Mouse (Mus musculus): ENCODE measurements at regions not wholly inside any gene's neighbourhood (a gene's known extent, or its start where the extent isn't known, plus 50 kb on each side); places are given as distances from the start of the nearest gene placed in this dataset.

GRCm38 (mm10) chr5:74925769-74926168 is 118.8 kb downstream of the Chic2 start:
- Histone ChIP-seq H3K4me3 (replicated peaks; ENCODE audit: low read length) (no peak overlapping the region), H3K4me1 (replicated peaks; ENCODE audit: control insufficient read depth, insufficient read depth, low read length) (no peaks in the 10 kb centered on the region), H3K9ac (replicated peaks; ENCODE audit: low read depth, low read length) (no peak overlapping the region), H3K27me3 (replicated peaks; ENCODE audit: control insufficient read depth, insufficient read depth, low read length) (no peaks in the 10 kb centered on the region), H3K36me3 (ENCODE audit: control insufficient read depth, insufficient read depth) (no peaks in the 10 kb centered on the region), H3K4me2 (ENCODE audit: low read length) (no peak overlapping the region), H3K9me3 (ENCODE audit: control insufficient read depth, low read length) (no peaks in the 10 kb centered on the region), H3K27ac (ENCODE audit: low read length) (no peak overlapping the region)
- no peak for ATAC-seq
- 94% methylated on average over 10 of the region's 10 CpGs for WGBS

- Histone ChIP-seq H3K36me3 (ENCODE audit: control insufficient read depth, insufficient read depth) (no peaks in the 10 kb centered on the region), H3K27me3 (replicated peaks; ENCODE audit: control insufficient read depth, insufficient read depth, low read length) (no peaks in the 10 kb centered on the region), H3K9me3 (ENCODE audit: control insufficient read depth, low read length) (no peaks in the 10 kb centered on the region), H3K4me1 (replicated peaks; ENCODE audit: control insufficient read depth, insufficient read depth, low read length) (no peaks in the 10 kb centered on the region), H3K4me2 (ENCODE audit: low read length) (no peak overlapping the region), H3K9ac (replicated peaks; ENCODE audit: low read depth, low read length) (no peak overlapping the region), H3K4me3 (replicated peaks; ENCODE audit: low read length) (no peak overlapping the region), H3K27ac (ENCODE audit: low read length) (no peak overlapping the region)
- ATAC-seq: no peak
- 77% methylated on average over 4 of the region's 4 CpGs for WGBS
Observed at GRCm38 (mm10) chr5:74924031-74924533, 120.5 kb downstream of the Chic2 start.

GRCm38 (mm10) chr5:74923337-74923736 is 121.2 kb downstream of the Chic2 start:
- 73% methylated on average over 2 of the region's 2 CpGs for WGBS
- Histone ChIP-seq H3K36me3 (ENCODE audit: control insufficient read depth, insufficient read depth) (no peaks in the 10 kb centered on the region), H3K4me1 (replicated peaks; ENCODE audit: control insufficient read depth, insufficient read depth, low read length) (no peaks in the 10 kb centered on the region), H3K9me3 (ENCODE audit: control insufficient read depth, low read length) (no peaks in the 10 kb centered on the region), H3K27ac (ENCODE audit: low read length) (no peak overlapping the region), H3K4me3 (replicated peaks; ENCODE audit: low read length) (no peak overlapping the region), H3K4me2 (ENCODE audit: low read length) (no peak overlapping the region), H3K9ac (replicated peaks; ENCODE audit: low read depth, low read length) (no peak overlapping the region), H3K27me3 (replicated peaks; ENCODE audit: control insufficient read depth, insufficient read depth, low read length) (no peaks in the 10 kb centered on the region)
- no peak for ATAC-seq

GRCm38 (mm10) chr5:74922881-74923280 is 121.7 kb downstream of the Chic2 start:
- Histone ChIP-seq H3K36me3 (ENCODE audit: control insufficient read depth, insufficient read depth) (no peaks in the 10 kb centered on the region), H3K4me1 (replicated peaks; ENCODE audit: control insufficient read depth, insufficient read depth, low read length) (no peaks in the 10 kb centered on the region), H3K27ac (ENCODE audit: low read length) (no peak overlapping the region), H3K9me3 (ENCODE audit: control insufficient read depth, low read length) (no peaks in the 10 kb centered on the region), H3K4me2 (ENCODE audit: low read length) (no peak overlapping the region), H3K4me3 (replicated peaks; ENCODE audit: low read length) (no peak overlapping the region), H3K9ac (replicated peaks; ENCODE audit: low read depth, low read length) (no peak overlapping the region), H3K27me3 (replicated peaks; ENCODE audit: control insufficient read depth, insufficient read depth, low read length) (no peaks in the 10 kb centered on the region)
- ATAC-seq: no peak
- WGBS: 84% methylated on average over 6 of the region's 6 CpGs

GRCm38 (mm10) chr5:74920939-74921338 is 123.6 kb downstream of the Chic2 start:
- 69% methylated on average over 2 of the region's 2 CpGs for WGBS
- no peak overlapping the region for H3K27ac ChIP-seq (ENCODE audit: low read length)
- no peaks in the 10 kb centered on the region for H3K9me3 ChIP-seq (ENCODE audit: control insufficient read depth, low read length)
- H3K4me1 ChIP-seq (replicated peaks; ENCODE audit: control insufficient read depth, insufficient read depth, low read length): no peaks in the 10 kb centered on the region
- ATAC-seq: no peak
- no peaks in the 10 kb centered on the region for H3K27me3 ChIP-seq (replicated peaks; ENCODE audit: control insufficient read depth, insufficient read depth, low read length)
- no peak overlapping the region for H3K4me2 ChIP-seq (ENCODE audit: low read length)
- H3K36me3 ChIP-seq (ENCODE audit: control insufficient read depth, insufficient read depth): no peaks in the 10 kb centered on the region
- H3K4me3 ChIP-seq (replicated peaks; ENCODE audit: low read length): no peak overlapping the region
- H3K9ac ChIP-seq (replicated peaks; ENCODE audit: low read depth, low read length): no peak overlapping the region

GRCm38 (mm10) chr5:74920490-74920889 is 124.1 kb downstream of the Chic2 start:
- H3K27me3 ChIP-seq (replicated peaks; ENCODE audit: control insufficient read depth, insufficient read depth, low read length): no peaks in the 10 kb centered on the region

GRCm38 (mm10) chr5:74905504-74906061 is 139.0 kb downstream of the Chic2 start:
- ATAC-seq: no peak

More at GRCm38 (mm10) chr5:74920490-74920889, 124.1 kb downstream of the Chic2 start:
- Histone ChIP-seq H3K4me2 (ENCODE audit: low read length) (no peak overlapping the region), H3K4me3 (replicated peaks; ENCODE audit: low read length) (no peak overlapping the region), H3K4me1 (replicated peaks; ENCODE audit: control insufficient read depth, insufficient read depth, low read length) (no peaks in the 10 kb centered on the region), H3K9ac (replicated peaks; ENCODE audit: low read depth, low read length) (no peak overlapping the region), H3K27ac (ENCODE audit: low read length) (no peak overlapping the region), H3K9me3 (ENCODE audit: control insufficient read depth, low read length) (no peaks in the 10 kb centered on the region), H3K36me3 (ENCODE audit: control insufficient read depth, insufficient read depth) (no peaks in the 10 kb centered on the region)
- WGBS: 71% methylated on average over 5 of the region's 5 CpGs
- no peak for ATAC-seq

GRCm38 (mm10) chr5:74904927-74905503 is 139.6 kb downstream of the Chic2 start:
- Histone ChIP-seq H3K9me3 (ENCODE audit: control insufficient read depth, low read length) (0 out of 2 replicates have a peak, but pooled peaks cover 2% of the 10 kb centered on the region), H3K4me1 (replicated peaks; ENCODE audit: control insufficient read depth, insufficient read depth, low read length) (no peaks in the 10 kb centered on the region), H3K9ac (replicated peaks; ENCODE audit: low read depth, low read length) (no peak overlapping the region), H3K27ac (ENCODE audit: low read length) (no peak overlapping the region), H3K4me3 (replicated peaks; ENCODE audit: low read length) (no peak overlapping the region), H3K27me3 (replicated peaks; ENCODE audit: control insufficient read depth, insufficient read depth, low read length) (no peaks in the 10 kb centered on the region), H3K36me3 (ENCODE audit: control insufficient read depth, insufficient read depth) (no peaks in the 10 kb centered on the region), H3K4me2 (ENCODE audit: low read length) (no peak overlapping the region)
- ATAC-seq: no peak
- 67% methylated on average over 7 of the region's 7 CpGs for WGBS

More at GRCm38 (mm10) chr5:74905504-74906061, 139.0 kb downstream of the Chic2 start:
- no peak overlapping the region for H3K4me2 ChIP-seq (ENCODE audit: low read length)
- 0 out of 2 replicates have a peak, but pooled peaks cover 2% of the 10 kb centered on the region for H3K9me3 ChIP-seq (ENCODE audit: control insufficient read depth, low read length)
- H3K9ac ChIP-seq (replicated peaks; ENCODE audit: low read depth, low read length): no peak overlapping the region
- WGBS: 74% methylated on average over 7 of the region's 7 CpGs
- H3K4me1 ChIP-seq (replicated peaks; ENCODE audit: control insufficient read depth, insufficient read depth, low read length): no peaks in the 10 kb centered on the region
- no peak overlapping the region for H3K4me3 ChIP-seq (replicated peaks; ENCODE audit: low read length)
- H3K36me3 ChIP-seq (ENCODE audit: control insufficient read depth, insufficient read depth): no peaks in the 10 kb centered on the region
- no peaks in the 10 kb centered on the region for H3K27me3 ChIP-seq (replicated peaks; ENCODE audit: control insufficient read depth, insufficient read depth, low read length)
- no peak overlapping the region for H3K27ac ChIP-seq (ENCODE audit: low read length)

- Histone ChIP-seq H3K4me1 (replicated peaks; ENCODE audit: control insufficient read depth, insufficient read depth, low read length) (no peaks in the 10 kb centered on the region), H3K9ac (replicated peaks; ENCODE audit: low read depth, low read length) (no peak overlapping the region), H3K9me3 (ENCODE audit: control insufficient read depth, low read length) (0 out of 2 replicates have a peak, but pooled peaks cover 2% of the 10 kb centered on the region), H3K36me3 (ENCODE audit: control insufficient read depth, insufficient read depth) (no peaks in the 10 kb centered on the region), H3K4me2 (ENCODE audit: low read length) (no peak overlapping the region), H3K27me3 (replicated peaks; ENCODE audit: control insufficient read depth, insufficient read depth, low read length) (no peaks in the 10 kb centered on the region), H3K4me3 (replicated peaks; ENCODE audit: low read length) (no peak overlapping the region), H3K27ac (ENCODE audit: low read length) (no peak overlapping the region)
- no peak for ATAC-seq
- 71% methylated on average over 3 of the region's 3 CpGs for WGBS
Observed at GRCm38 (mm10) chr5:74904327-74904726, 140.2 kb downstream of the Chic2 start.

Data from forebrain, embryonic 16.5 days (tissue).